Mouse (Mus musculus): ENCODE results near the gene St6galnac4. TPM values are rescaled to one million over a fixed set of nuclear protein-coding genes. Genes with fewer than 3 reads are reported as not detected.
A peak's percentile ranks its signal among the peaks of the same experiment; 100 is the strongest.

Gene St6galnac4
- polyA plus RNA-seq, 1 experiment, result 34.8 TPM

DNA sequence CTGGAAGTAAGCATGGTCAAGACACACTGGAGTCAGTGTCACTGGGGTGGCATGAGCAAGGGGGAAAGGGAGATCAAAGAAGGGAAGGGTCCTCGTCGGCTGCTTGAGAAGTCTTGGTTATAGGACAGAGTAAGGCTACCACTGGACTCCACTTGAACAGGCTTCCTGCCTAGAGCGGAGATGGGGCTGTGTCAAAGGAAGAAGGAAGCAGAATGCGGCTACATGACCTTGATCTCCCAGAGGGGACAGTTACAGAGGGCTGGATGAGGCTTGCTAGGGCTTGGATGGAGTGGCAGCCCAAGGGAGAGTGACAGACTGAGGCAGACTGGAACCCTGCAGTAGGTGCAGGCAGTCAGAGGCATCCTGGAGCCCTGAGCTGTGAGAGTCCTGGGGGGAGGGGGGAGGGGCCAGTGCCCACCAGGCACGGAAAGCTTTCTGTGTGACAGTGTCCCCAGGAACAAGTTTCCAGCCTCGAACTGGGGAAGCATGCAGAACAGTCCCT, 53.7 kb downstream of the St6galnac4 start:
- H3K4me3 ChIP-seq (ENCODE audit: insufficient read depth, low read length), result no peak overlapping the region
- no peak for TF ChIP-seq CTCF (IDR thresholded peaks at IDR 0.05; ENCODE audit: extremely low read depth, insufficient read depth, low read length)
- TF ChIP-seq POLR2A (IDR thresholded peaks at IDR 0.05; ENCODE audit: extremely low read depth, insufficient read depth, low read length), result no peak
- no peak overlapping the region for H3K27ac ChIP-seq (ENCODE audit: insufficient read depth, low read length)
- H3K4me1 ChIP-seq (ENCODE audit: control insufficient read depth, insufficient read depth, low read length), result no peaks in the 10 kb centered on the region

DNA sequence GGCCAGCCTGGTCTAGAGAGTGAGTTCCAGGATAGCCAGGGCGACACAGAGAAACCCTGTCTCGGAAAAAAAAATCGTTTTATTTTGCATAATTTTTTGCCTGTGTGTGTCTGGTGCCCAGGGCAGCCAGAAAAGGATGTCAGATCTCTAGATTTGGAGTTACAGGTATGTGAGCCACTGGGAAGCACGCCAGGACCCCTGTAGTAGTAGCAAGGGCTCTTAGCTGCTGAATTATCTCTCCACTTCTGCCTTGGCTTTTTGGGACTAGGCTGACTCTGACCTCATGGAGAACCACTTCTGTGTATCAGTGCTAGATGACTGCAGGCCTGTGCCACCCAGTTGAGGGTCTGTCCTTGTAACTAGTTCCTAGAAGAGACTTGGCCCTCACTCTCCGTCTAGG, 54.9 kb downstream of the St6galnac4 start:
- Histone ChIP-seq H3K4me1 (ENCODE audit: control insufficient read depth, insufficient read depth, low read length) (no peaks in the 10 kb centered on the region), H3K27ac (ENCODE audit: insufficient read depth, low read length) (no peak overlapping the region), H3K4me3 (ENCODE audit: insufficient read depth, low read length) (no peak overlapping the region)
- TF ChIP-seq POLR2A (IDR thresholded peaks at IDR 0.05; ENCODE audit: extremely low read depth, insufficient read depth, low read length) (no peak), CTCF (IDR thresholded peaks at IDR 0.05; ENCODE audit: extremely low read depth, insufficient read depth, low read length) (no peak)

DNA sequence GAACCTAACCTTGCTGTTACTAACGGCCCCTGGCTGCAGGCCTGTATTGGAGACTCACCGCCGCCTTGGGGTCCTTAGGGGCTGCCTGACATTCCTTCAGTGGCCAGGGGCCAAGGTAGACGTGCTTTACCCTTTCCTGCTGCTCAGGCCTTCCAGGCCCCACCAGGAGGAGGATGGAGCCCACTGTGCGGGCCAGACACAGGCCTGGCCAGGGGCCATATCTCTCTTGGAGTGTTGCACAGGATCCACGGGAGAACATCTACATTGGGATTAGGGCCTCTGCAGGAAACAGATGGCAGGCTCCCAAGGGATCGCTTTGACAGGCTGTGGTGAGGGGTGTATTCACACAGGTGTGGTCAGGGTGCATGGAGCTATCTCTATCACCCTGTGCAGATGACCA, 55.9 kb downstream of the St6galnac4 start:
- TF ChIP-seq CTCF (IDR thresholded peaks at IDR 0.05; ENCODE audit: extremely low read depth, insufficient read depth, low read length) (no peak), POLR2A (IDR thresholded peaks at IDR 0.05; ENCODE audit: extremely low read depth, insufficient read depth, low read length) (no peak)
- no peaks in the 10 kb centered on the region for H3K4me1 ChIP-seq (ENCODE audit: control insufficient read depth, insufficient read depth, low read length)

DNA sequence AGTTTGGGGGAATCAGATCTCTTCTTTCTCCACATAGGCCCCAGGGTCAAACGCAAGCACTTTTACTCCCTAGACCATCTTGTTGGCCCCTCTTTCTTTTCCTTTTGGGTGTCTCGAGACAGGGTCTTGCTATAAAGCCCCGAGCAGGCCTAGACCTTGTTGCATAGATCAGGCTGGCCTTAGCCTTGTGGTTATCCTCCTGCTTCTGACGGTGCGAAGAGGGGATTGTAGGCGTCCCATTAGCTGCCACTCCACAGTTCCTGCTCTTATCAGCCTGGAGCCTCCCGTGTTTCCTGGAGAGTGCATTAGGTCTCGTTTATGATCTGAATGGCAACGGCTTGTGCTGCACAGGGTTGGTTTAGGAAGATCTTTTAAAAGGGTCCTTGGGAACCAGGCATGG, 57.2 kb downstream of the St6galnac4 start:
- Histone ChIP-seq H3K4me1 (ENCODE audit: control insufficient read depth, insufficient read depth, low read length) (no peaks in the 10 kb centered on the region), H3K4me3 (ENCODE audit: insufficient read depth, low read length) (no peak overlapping the region), H3K27ac (ENCODE audit: insufficient read depth, low read length) (no peak overlapping the region)
- TF ChIP-seq CTCF (IDR thresholded peaks at IDR 0.05; ENCODE audit: extremely low read depth, insufficient read depth, low read length) (no peak), POLR2A (IDR thresholded peaks at IDR 0.05; ENCODE audit: extremely low read depth, insufficient read depth, low read length) (no peak)

More for the DNA sequence above, 55.9 kb downstream of the St6galnac4 start:
- Histone ChIP-seq H3K4me3 (ENCODE audit: insufficient read depth, low read length) (no peak overlapping the region), H3K27ac (ENCODE audit: insufficient read depth, low read length) (no peak overlapping the region)

DNA sequence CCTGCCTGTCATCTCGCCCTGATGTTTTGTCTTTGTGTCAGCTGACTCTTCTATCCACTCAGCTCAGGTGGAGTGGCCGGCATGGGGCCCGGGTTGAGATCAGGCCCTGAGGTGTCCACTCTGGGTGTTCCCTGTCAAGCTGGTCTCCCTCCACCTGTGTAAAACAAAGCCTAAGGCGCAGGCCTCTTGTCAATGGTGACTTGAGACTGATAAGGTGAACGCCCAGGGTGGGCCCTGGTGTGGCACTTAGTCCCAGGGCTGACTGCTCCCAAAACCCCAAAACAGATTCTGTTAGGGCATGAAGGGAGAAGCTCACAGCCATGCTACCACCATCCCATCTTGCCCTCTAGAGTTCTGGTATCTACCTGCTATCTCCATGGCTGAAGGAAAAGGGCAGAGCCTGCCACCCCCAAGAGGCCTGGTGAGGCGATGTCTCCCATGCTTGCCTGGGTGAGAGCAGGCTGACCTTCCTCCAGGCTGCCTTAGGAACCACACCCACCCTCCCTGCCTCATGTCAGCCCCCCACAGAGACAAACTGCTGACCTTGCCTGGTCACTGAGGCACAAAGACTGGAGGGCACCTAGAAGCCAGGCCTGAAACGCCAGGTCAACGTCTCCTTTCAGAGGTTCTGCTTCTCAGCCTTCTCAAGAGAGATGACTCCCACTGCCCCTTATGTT, 58.0 kb downstream of the St6galnac4 start:
- Histone ChIP-seq H3K27ac (ENCODE audit: insufficient read depth, low read length) (no peak overlapping the region), H3K4me1 (ENCODE audit: control insufficient read depth, insufficient read depth, low read length) (no peaks in the 10 kb centered on the region), H3K4me3 (ENCODE audit: insufficient read depth, low read length) (no peak overlapping the region)
- TF ChIP-seq POLR2A (IDR thresholded peaks at IDR 0.05; ENCODE audit: extremely low read depth, insufficient read depth, low read length) (no peak), CTCF (IDR thresholded peaks at IDR 0.05; ENCODE audit: extremely low read depth, insufficient read depth, low read length) (no peak)

DNA sequence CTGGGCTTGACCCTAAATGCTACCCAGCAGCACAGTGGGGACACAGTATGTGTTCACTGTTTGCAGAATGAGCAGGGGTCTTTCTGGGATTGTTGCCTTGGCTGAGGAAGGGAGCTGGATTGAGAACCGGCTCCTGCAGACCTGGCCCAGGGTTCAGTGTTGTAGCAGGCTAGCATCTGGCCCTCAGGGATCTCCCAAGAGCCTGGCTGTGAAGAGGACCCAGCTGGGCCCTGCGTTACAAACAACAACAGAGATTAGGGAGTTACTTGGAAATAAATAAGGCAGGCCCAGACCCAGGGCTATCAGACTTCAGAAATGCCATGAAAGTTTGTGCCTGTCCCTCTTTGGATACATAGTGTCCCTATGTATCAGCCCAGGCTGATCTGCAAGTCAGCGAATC, 58.8 kb downstream of the St6galnac4 start:
- Histone ChIP-seq H3K4me1 (ENCODE audit: control insufficient read depth, insufficient read depth, low read length) (no peaks in the 10 kb centered on the region), H3K27ac (ENCODE audit: insufficient read depth, low read length) (no peak overlapping the region), H3K4me3 (ENCODE audit: insufficient read depth, low read length) (no peak overlapping the region)
- TF ChIP-seq POLR2A (IDR thresholded peaks at IDR 0.05; ENCODE audit: extremely low read depth, insufficient read depth, low read length) (no peak), CTCF (IDR thresholded peaks at IDR 0.05; ENCODE audit: extremely low read depth, insufficient read depth, low read length) (no peak)

DNA sequence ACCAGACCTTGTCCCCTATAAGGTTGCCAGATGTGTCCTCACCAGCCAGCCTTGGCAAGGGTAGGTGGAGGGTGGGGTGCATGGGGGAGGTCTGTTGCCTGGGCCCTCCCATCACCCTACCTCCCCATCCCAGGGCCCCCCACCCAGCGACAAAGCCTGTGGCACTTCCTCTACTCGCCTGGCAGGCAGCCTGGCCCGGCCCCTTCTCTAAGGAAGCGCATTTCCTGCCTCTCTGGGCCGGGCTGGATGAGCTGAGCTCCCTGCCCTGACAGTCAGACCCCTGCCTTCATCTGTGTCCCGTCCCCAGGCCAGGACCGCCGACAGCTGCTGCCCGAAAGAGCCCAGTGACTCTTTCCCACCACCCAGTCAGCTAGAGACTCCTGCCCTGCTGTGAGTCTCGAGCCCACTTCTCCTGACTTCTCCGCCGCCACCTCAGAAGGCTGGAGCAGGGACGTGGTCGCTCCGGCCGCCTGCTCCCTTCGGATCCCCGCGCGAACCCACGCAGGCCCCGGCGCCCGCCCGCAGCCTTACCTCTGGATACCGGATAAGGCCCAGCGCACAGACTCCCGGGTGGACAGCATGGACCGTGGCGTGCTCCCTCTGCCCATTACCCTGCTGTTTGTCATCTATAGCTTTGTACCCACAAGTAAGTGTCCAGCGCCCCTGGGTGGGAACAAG, 59.6 kb downstream of the St6galnac4 start, which contains the start of gene Eng:
TSS of gene Eng (plus strand) at position 217 of the 678 bp plus-strand sequence.
- peak within 1 kb of the TSS; percentile 24 for H3K4me3 ChIP-seq (ENCODE audit: insufficient read depth, low read length)
- no peak for TF ChIP-seq CTCF (IDR thresholded peaks at IDR 0.05; ENCODE audit: extremely low read depth, insufficient read depth, low read length)
- no peak for TF ChIP-seq POLR2A (IDR thresholded peaks at IDR 0.05; ENCODE audit: extremely low read depth, insufficient read depth, low read length)
- peak within 1 kb of the TSS; percentile 94 for H3K27ac ChIP-seq (ENCODE audit: insufficient read depth, low read length)
- H3K4me1 ChIP-seq (ENCODE audit: control insufficient read depth, insufficient read depth, low read length), result no peaks in the 10 kb centered on the region

DNA sequence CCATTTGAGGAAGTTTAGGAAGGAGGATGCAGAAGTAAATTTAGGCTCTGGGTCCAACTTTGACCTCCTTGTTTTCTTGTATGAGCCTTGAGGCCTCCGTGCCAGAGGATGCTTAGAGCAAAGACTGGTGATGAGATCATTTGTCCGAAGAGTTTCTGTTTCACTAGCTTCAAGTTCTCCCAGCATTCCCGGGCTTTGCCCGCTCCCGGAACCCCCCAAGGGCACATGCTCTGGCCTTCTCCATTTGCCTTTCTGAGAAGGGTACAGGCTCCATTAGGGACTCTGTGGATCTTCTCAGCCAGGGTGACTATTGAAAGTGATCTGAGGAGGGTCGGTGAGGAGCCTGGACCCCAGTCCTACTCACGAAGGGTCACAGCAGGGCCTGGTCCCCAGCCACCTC, 60.5 kb downstream of the St6galnac4 start:
- no peak for TF ChIP-seq POLR2A (IDR thresholded peaks at IDR 0.05; ENCODE audit: extremely low read depth, insufficient read depth, low read length)
- Histone ChIP-seq H3K4me1 (ENCODE audit: control insufficient read depth, insufficient read depth, low read length) (no peaks in the 10 kb centered on the region), H3K4me3 (ENCODE audit: insufficient read depth, low read length) (peak overlapping the region; percentile 24), H3K27ac (ENCODE audit: insufficient read depth, low read length) (peak overlapping the region; percentile 94)

Other genes starting within 250 kb of the St6galnac4 start
- 171 and 184 TPM in 2 replicates for gene Ciz1, start 234.8 kb upstream of the St6galnac4 start, polyA plus RNA-seq (2012; rRNA removed)
- gene Dnm1, start 233.8 kb upstream of the St6galnac4 start, polyA plus RNA-seq (2012; rRNA removed), result 1,325 and 1,395 TPM in 2 replicates
- gene 1110008P14Rik, start 205.2 kb upstream of the St6galnac4 start, polyA plus RNA-seq (2012; rRNA removed), result 931 and 1,007 TPM in 2 replicates
- 0.25 and 0.58 TPM in 2 replicates for gene Lcn2, start 198.8 kb upstream of the St6galnac4 start, polyA plus RNA-seq (2012; rRNA removed)
- gene Ptges2, start 191.2 kb upstream of the St6galnac4 start, polyA plus RNA-seq (2012; rRNA removed), result 57.9 and 63.4 TPM in 2 replicates
- gene Naif1, start 136.6 kb upstream of the St6galnac4 start, polyA plus RNA-seq (2012; rRNA removed), result 3.2 and 3.4 TPM in 2 replicates
- 44.7 and 49.1 TPM in 2 replicates for gene Slc25a25, start 135.7 kb upstream of the St6galnac4 start, polyA plus RNA-seq (2012; rRNA removed)
- 39.2 and 46.7 TPM in 2 replicates for gene Fam102a, start 51.8 kb upstream of the St6galnac4 start, polyA plus RNA-seq (2012; rRNA removed)
- 153 and 155 TPM in 2 replicates for gene Dpm2, start 16.2 kb upstream of the St6galnac4 start, polyA plus RNA-seq (2012; rRNA removed)
- gene Pip5kl1, start 12.3 kb upstream of the St6galnac4 start, polyA plus RNA-seq (2012; rRNA removed), result 31.3 and 37.6 TPM in 2 replicates
- gene 9430097D07Rik, start 11.4 kb upstream of the St6galnac4 start, polyA plus RNA-seq (2012; rRNA removed), result 1.0 TPM in 2 replicates
- gene St6galnac6, start 12.6 kb downstream of the St6galnac4 start, polyA plus RNA-seq (2012; rRNA removed), result 101 and 110 TPM in 2 replicates
- 118 and 127 TPM in 2 replicates for gene Ak1, start 34.7 kb downstream of the St6galnac4 start, polyA plus RNA-seq (2012; rRNA removed)
- 35.1 and 39.0 TPM in 2 replicates for gene Eng, start 59.5 kb downstream of the St6galnac4 start, polyA plus RNA-seq (2012; rRNA removed)
- gene Fpgs, start 117.0 kb downstream of the St6galnac4 start, polyA plus RNA-seq (2012; rRNA removed), result 16.4 and 17.7 TPM in 2 replicates
- 260 and 329 TPM in 2 replicates for gene Cdk9, start 126.0 kb downstream of the St6galnac4 start, polyA plus RNA-seq (2012; rRNA removed)
- 29.7 and 31.5 TPM in 2 replicates for gene Sh2d3c, start 134.0 kb downstream of the St6galnac4 start, polyA plus RNA-seq (2012; rRNA removed)
- gene 6330409D20Rik, start 153.9 kb downstream of the St6galnac4 start, polyA plus RNA-seq (2012; rRNA removed), result 3.5 and 4.2 TPM in 2 replicates
- 54.9 and 58.9 TPM in 2 replicates for gene Tor2a, start 170.1 kb downstream of the St6galnac4 start, polyA plus RNA-seq (2012; rRNA removed)
- gene Ttc16, start 188.5 kb downstream of the St6galnac4 start, polyA plus RNA-seq (2012; rRNA removed), result 1.8 and 2.2 TPM in 2 replicates
- 5.4 and 6.6 TPM in 2 replicates for gene Ptrh1, start 188.7 kb downstream of the St6galnac4 start, polyA plus RNA-seq (2012; rRNA removed)
- 0.11 and 0.35 TPM in 2 replicates for gene Cfap157, start 197.3 kb downstream of the St6galnac4 start, polyA plus RNA-seq (2012; rRNA removed)

Data from cortical plate, adult 2 months (tissue).